Mouse (Mus musculus): ENCODE measurements at regions not wholly inside any gene's neighbourhood (a gene's known extent, or its start where the extent isn't known, plus 50 kb on each side); places are given as distances from the start of the nearest gene placed in this dataset.

DNA sequence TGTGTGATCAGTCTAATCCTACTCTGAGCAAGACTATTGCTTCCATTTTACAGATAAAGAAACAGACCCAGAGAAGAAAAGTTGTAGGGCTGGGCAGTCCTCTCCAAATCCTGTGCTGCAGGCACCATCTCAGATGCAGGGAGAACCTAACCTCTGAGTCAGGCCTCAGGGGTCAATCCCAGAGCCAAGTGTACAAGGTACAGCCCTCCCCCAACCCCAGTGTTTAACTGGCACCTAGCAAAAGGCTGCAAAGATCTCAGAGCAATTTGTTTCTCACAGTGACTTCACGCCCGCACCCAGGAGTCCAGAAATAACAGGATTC is 464.8 kb downstream of the Ajap1 start:
- 94% methylated on average over 2 of the region's 2 CpGs for WGBS
- no peaks in the 10 kb centered on the region for H3K27me3 ChIP-seq (ENCODE audit: control insufficient read depth, insufficient read depth, low read length)
- DNase-seq (ENCODE audit: low spot score): no peak
- H3K4me1 ChIP-seq (replicated peaks; ENCODE audit: control insufficient read depth, insufficient read depth, low read length): no peaks in the 10 kb centered on the region
- no peak overlapping the region for H3K9ac ChIP-seq (ENCODE audit: low read depth, low read length)
- no peaks in the 10 kb centered on the region for H3K9me3 ChIP-seq (ENCODE audit: control insufficient read depth, low read length)
- no peaks in the 10 kb centered on the region for H3K36me3 ChIP-seq (ENCODE audit: control insufficient read depth, insufficient read depth, low read length)
- no peak overlapping the region for H3K27ac ChIP-seq (ENCODE audit: low read depth, low read length)
- no peak for ATAC-seq (ENCODE audit: low FRiP score)
- H3K4me3 ChIP-seq (ENCODE audit: low read depth, low read length): no peak overlapping the region
- H3K4me2 ChIP-seq (replicated peaks; ENCODE audit: low read depth, low read length): no peak overlapping the region

DNA sequence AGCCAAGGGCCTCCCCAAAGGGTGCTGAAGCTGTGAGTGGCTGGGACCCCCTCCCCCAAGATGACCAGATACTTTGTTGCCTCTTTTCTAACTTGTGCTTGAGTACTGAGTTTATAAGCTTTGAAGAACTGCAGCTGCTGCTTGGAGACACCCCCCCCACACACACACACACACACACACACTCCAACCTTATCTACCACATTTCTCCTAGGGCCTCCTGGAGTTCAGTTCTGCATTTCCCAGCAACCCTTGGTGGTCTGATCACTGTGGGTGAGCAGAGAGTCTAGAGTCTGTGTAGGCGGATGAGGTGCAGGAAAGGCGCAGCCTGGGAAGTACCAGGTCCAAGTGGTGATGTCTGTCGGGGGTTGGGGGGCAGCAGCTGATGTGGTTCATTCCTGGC is 479.3 kb downstream of the Ajap1 start:
- Histone ChIP-seq H3K4me1 (replicated peaks; ENCODE audit: control insufficient read depth, insufficient read depth, low read length) (no peaks in the 10 kb centered on the region), H3K27me3 (ENCODE audit: control insufficient read depth, insufficient read depth, low read length) (no peaks in the 10 kb centered on the region), H3K27ac (ENCODE audit: low read depth, low read length) (no peak overlapping the region), H3K4me2 (replicated peaks; ENCODE audit: low read depth, low read length) (no peak overlapping the region), H3K4me3 (ENCODE audit: low read depth, low read length) (no peak overlapping the region), H3K9ac (ENCODE audit: low read depth, low read length) (no peak overlapping the region), H3K36me3 (ENCODE audit: control insufficient read depth, insufficient read depth, low read length) (no peaks in the 10 kb centered on the region), H3K9me3 (ENCODE audit: control insufficient read depth, low read length) (no peaks in the 10 kb centered on the region; the same call in 1 of the 2 replicates)
- ATAC-seq (ENCODE audit: low FRiP score) (no peak), DNase-seq (ENCODE audit: low spot score) (no peak)
- 76% methylated on average over 3 of the region's 3 CpGs for WGBS

DNA sequence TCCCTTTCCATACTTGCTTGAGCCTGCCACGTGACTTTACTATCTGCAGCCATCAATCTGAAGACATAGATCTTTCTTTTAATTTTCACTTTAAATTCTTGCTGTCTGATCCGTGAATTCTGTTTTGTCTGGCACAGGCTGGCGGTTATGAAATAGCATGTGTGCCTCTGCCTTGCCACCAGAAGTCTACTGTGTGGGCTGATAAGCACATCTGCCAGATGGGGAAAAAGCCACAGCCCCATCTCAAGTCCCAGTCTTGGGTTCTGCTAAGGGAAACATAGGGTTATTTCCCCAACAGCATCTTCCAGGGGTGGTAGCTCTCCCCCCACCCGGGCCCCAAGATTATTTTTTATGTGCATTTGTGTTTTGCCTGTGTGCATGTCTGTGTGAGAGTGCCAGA is 480.1 kb downstream of the Ajap1 start:
- no peak for ATAC-seq (ENCODE audit: low FRiP score)
- DNase-seq (ENCODE audit: low spot score): no peak
- no peaks in the 10 kb centered on the region for H3K4me1 ChIP-seq (replicated peaks; ENCODE audit: control insufficient read depth, insufficient read depth, low read length)
- H3K9ac ChIP-seq (ENCODE audit: low read depth, low read length): no peak overlapping the region
- H3K36me3 ChIP-seq (ENCODE audit: control insufficient read depth, insufficient read depth, low read length): no peaks in the 10 kb centered on the region
- WGBS: 83% methylated on average over 4 of the region's 4 CpGs
- no peak overlapping the region for H3K27ac ChIP-seq (ENCODE audit: low read depth, low read length)
- no peaks in the 10 kb centered on the region for H3K27me3 ChIP-seq (ENCODE audit: control insufficient read depth, insufficient read depth, low read length)
- no peaks in the 10 kb centered on the region; the same call in 1 of the 2 replicates for H3K9me3 ChIP-seq (ENCODE audit: control insufficient read depth, low read length)
- H3K4me3 ChIP-seq (ENCODE audit: low read depth, low read length): no peak overlapping the region
- no peak overlapping the region for H3K4me2 ChIP-seq (replicated peaks; ENCODE audit: low read depth, low read length)

DNA sequence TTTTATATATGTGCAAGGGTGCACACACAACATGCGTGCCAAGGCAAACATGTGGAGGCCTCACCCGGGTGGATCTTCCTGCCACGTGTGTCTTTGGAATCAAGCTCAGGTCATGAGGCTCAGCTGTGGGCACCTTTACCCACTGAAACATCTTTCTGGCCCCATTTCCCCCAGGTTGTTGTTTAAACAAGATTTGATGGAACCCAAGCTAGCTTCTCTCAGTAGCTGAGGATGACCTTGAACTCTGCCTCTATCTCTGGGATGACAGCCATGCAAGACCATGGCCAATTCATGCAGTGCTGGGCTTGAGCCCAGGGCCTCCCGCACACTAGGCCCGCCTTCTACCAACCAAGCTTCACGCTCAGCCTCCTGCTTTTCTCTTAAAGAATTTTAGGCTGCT is 480.9 kb downstream of the Ajap1 start:
- no peaks in the 10 kb centered on the region for H3K27me3 ChIP-seq (ENCODE audit: control insufficient read depth, insufficient read depth, low read length)
- H3K4me2 ChIP-seq (replicated peaks; ENCODE audit: low read depth, low read length): no peak overlapping the region
- no peaks in the 10 kb centered on the region for H3K36me3 ChIP-seq (ENCODE audit: control insufficient read depth, insufficient read depth, low read length)
- ATAC-seq (ENCODE audit: low FRiP score): no peak
- H3K4me3 ChIP-seq (ENCODE audit: low read depth, low read length): no peak overlapping the region
- no peak overlapping the region for H3K27ac ChIP-seq (ENCODE audit: low read depth, low read length)
- H3K9me3 ChIP-seq (ENCODE audit: control insufficient read depth, low read length): no peaks in the 10 kb centered on the region; the same call in 1 of the 2 replicates
- no peak overlapping the region for H3K9ac ChIP-seq (ENCODE audit: low read depth, low read length)
- H3K4me1 ChIP-seq (replicated peaks; ENCODE audit: control insufficient read depth, insufficient read depth, low read length): no peaks in the 10 kb centered on the region
- no peak for DNase-seq (ENCODE audit: low spot score)
- WGBS: 89% methylated on average over 6 of the region's 6 CpGs

DNA sequence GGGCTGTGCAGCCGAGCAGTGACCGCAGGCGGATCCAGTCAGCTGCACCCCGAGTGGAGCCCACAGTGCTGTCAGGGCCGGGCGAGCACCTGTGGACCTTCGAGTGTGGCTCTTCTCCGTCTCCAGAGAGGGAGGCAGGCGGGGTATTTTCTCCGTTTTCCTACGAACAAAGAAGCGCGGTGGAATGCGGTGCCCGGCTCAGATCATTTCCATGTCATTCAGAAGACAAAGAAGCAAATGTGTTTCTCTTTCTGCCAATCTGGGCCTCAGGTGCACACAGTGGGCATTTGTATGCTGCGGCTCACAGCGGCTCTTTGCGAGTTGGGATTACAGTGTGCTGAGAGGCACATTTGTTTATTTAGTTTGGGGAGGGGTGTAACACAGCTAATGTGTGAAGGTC is 483.1 kb downstream of the Ajap1 start:
- Histone ChIP-seq H3K27me3 (ENCODE audit: control insufficient read depth, insufficient read depth, low read length) (no peaks in the 10 kb centered on the region), H3K9me3 (ENCODE audit: control insufficient read depth, low read length) (no peaks in the 10 kb centered on the region), H3K36me3 (ENCODE audit: control insufficient read depth, insufficient read depth, low read length) (no peaks in the 10 kb centered on the region), H3K4me3 (ENCODE audit: low read depth, low read length) (no peak overlapping the region), H3K27ac (ENCODE audit: low read depth, low read length) (no peak overlapping the region), H3K4me1 (replicated peaks; ENCODE audit: control insufficient read depth, insufficient read depth, low read length) (no peaks in the 10 kb centered on the region), H3K9ac (ENCODE audit: low read depth, low read length) (no peak overlapping the region), H3K4me2 (replicated peaks; ENCODE audit: low read depth, low read length) (no peak overlapping the region)
- ATAC-seq (ENCODE audit: low FRiP score): no peak
- 41% methylated on average over 18 of the region's 18 CpGs for WGBS
- DNase-seq (ENCODE audit: low spot score): peak; percentile 28

DNA sequence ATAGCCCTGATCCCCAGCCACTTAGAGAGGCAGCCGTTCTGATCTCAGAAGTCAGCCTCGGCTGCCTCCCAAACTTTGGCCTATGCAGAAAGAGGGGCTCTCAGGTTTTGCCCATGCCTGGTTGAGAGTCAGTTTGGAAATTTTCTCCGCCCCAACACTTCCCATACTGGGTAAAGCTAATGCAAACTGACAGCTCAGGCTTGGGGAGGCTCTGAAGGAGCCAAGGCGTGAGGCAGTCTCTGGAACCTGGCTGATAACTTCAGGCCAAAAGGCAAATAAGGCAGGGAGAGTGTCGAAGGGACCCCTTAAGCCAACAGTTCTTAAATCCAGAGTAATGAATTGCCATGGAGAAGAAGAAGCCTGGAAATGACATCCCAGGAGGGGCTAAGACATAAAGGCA is 485.4 kb downstream of the Ajap1 start:
- Histone ChIP-seq H3K27ac (ENCODE audit: low read depth, low read length) (no peak overlapping the region), H3K4me3 (ENCODE audit: low read depth, low read length) (no peak overlapping the region), H3K4me2 (replicated peaks; ENCODE audit: low read depth, low read length) (no peak overlapping the region), H3K9ac (ENCODE audit: low read depth, low read length) (no peak overlapping the region), H3K27me3 (ENCODE audit: control insufficient read depth, insufficient read depth, low read length) (no peaks in the 10 kb centered on the region), H3K36me3 (ENCODE audit: control insufficient read depth, insufficient read depth, low read length) (no peaks in the 10 kb centered on the region), H3K4me1 (replicated peaks; ENCODE audit: control insufficient read depth, insufficient read depth, low read length) (no peaks in the 10 kb centered on the region), H3K9me3 (ENCODE audit: control insufficient read depth, low read length) (no peaks in the 10 kb centered on the region)
- 87% methylated on average over 5 of the region's 5 CpGs for WGBS
- DNase-seq (ENCODE audit: low spot score) (no peak), ATAC-seq (ENCODE audit: low FRiP score) (no peak)

DNA sequence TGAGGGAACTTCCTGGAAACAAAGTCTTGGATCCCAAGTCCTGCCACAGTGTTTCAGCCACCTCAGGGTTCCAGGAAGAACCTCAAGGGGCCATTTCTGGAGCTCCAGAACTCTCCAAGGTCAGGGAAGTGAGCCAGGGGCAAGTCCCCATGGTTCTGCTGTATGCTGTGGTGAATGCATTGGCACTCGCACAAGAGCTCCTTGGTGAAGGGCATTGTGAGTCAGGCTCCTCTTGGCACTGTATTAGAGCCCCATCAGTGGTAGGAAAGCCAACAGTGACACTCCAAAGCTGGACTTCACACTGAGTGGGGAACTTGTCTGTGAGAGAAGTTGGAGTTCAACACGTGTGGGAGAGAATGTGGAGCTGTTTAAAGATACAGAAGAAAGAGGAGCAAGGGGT is 486.0 kb downstream of the Ajap1 start:
- no peak overlapping the region for H3K4me3 ChIP-seq (ENCODE audit: low read depth, low read length)
- H3K9ac ChIP-seq (ENCODE audit: low read depth, low read length): no peak overlapping the region
- H3K36me3 ChIP-seq (ENCODE audit: control insufficient read depth, insufficient read depth, low read length): no peaks in the 10 kb centered on the region
- no peak for DNase-seq (ENCODE audit: low spot score)
- H3K4me2 ChIP-seq (replicated peaks; ENCODE audit: low read depth, low read length): no peak overlapping the region
- no peaks in the 10 kb centered on the region for H3K9me3 ChIP-seq (ENCODE audit: control insufficient read depth, low read length)
- H3K4me1 ChIP-seq (replicated peaks; ENCODE audit: control insufficient read depth, insufficient read depth, low read length): no peaks in the 10 kb centered on the region
- ATAC-seq (ENCODE audit: low FRiP score): no peak
- H3K27me3 ChIP-seq (ENCODE audit: control insufficient read depth, insufficient read depth, low read length): no peaks in the 10 kb centered on the region
- 83% methylated on average over 2 of the region's 2 CpGs for WGBS
- H3K27ac ChIP-seq (ENCODE audit: low read depth, low read length): no peak overlapping the region

DNA sequence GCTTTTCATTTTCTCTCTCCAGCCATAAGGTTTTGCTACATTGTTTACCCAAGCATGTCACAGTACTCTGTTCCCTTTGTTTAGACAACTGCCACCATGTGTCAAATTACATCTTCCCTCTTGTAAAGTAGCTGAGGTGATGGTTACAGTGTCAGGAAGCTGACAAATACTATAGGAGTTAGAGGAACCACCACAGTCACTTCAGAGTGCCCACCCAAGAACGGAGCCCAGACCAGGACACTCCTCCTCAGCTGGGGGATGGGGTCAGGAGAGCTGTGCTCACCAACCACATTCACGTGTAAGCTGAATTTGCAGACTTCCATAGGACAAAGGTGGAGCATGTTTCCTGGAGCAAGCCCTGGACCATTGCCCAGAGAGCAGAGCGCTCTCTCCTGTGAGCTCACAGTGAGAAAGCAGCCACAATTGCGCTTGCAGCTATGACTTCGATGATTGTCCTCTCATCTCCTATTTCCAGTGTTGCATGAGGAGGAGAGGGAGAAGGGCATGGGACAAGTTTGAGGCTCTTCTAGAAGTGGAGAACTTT is 487.5 kb downstream of the Ajap1 start:
- H3K4me2 ChIP-seq (replicated peaks; ENCODE audit: low read depth, low read length): no peak overlapping the region
- no peak overlapping the region for H3K4me3 ChIP-seq (ENCODE audit: low read depth, low read length)
- no peaks in the 10 kb centered on the region for H3K4me1 ChIP-seq (replicated peaks; ENCODE audit: control insufficient read depth, insufficient read depth, low read length)
- 70% methylated on average over 5 of the region's 5 CpGs for WGBS
- no peaks in the 10 kb centered on the region for H3K9me3 ChIP-seq (ENCODE audit: control insufficient read depth, low read length)
- ATAC-seq (ENCODE audit: low FRiP score) (no peak), DNase-seq (ENCODE audit: low spot score) (no peak)
- H3K36me3 ChIP-seq (ENCODE audit: control insufficient read depth, insufficient read depth, low read length): no peaks in the 10 kb centered on the region
- H3K27ac ChIP-seq (ENCODE audit: low read depth, low read length): no peak overlapping the region
- no peak overlapping the region for H3K9ac ChIP-seq (ENCODE audit: low read depth, low read length)
- no peaks in the 10 kb centered on the region for H3K27me3 ChIP-seq (ENCODE audit: control insufficient read depth, insufficient read depth, low read length)

DNA sequence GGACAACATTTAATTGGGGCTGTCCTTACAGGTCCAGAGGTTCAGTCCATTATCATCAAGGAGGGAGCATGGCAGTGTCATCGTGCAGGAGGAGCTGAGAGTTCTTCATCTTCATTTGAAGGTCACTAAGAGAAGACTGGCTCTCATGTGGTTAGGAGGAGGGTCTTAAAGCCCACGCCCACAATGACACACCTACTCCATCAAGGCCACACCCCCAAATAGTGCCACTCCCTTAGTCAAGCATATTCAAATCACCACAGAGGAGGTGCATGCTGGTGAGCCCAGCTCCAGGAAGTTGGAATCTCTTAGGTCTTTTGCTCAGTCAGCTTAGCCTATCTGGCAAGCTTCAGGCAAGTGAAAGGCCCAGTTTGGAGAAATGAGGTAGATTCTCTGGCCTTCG is 488.4 kb downstream of the Ajap1 start:
- Histone ChIP-seq H3K9me3 (ENCODE audit: control insufficient read depth, low read length) (no peaks in the 10 kb centered on the region), H3K9ac (ENCODE audit: low read depth, low read length) (no peak overlapping the region), H3K36me3 (ENCODE audit: control insufficient read depth, insufficient read depth, low read length) (no peaks in the 10 kb centered on the region), H3K4me2 (replicated peaks; ENCODE audit: low read depth, low read length) (no peak overlapping the region), H3K27ac (ENCODE audit: low read depth, low read length) (no peak overlapping the region), H3K4me1 (replicated peaks; ENCODE audit: control insufficient read depth, insufficient read depth, low read length) (no peaks in the 10 kb centered on the region), H3K27me3 (ENCODE audit: control insufficient read depth, insufficient read depth, low read length) (no peaks in the 10 kb centered on the region), H3K4me3 (ENCODE audit: low read depth, low read length) (no peak overlapping the region)
- DNase-seq (ENCODE audit: low spot score) (no peak), ATAC-seq (ENCODE audit: low FRiP score) (no peak)
- WGBS: 66% methylated on average over 3 of the region's 3 CpGs
